Mouse (Mus musculus): Measurements from ENCODE around the gene Pgap1.

GRCm38 (mm10) chr1:54498496-54498895 lies 59.0 kb downstream of the Pgap1 start:
- no peak for TF ChIP-seq POLR2A (IDR thresholded peaks at IDR 0.05; ENCODE audit: borderline replicate concordance, low read depth, low read length)
- TF ChIP-seq CTCF (IDR thresholded peaks at IDR 0.05; ENCODE audit: low read depth, low read length) = no peak
